Mouse (Mus musculus): Measurements from ENCODE around the gene Nhlh2.

DNA sequence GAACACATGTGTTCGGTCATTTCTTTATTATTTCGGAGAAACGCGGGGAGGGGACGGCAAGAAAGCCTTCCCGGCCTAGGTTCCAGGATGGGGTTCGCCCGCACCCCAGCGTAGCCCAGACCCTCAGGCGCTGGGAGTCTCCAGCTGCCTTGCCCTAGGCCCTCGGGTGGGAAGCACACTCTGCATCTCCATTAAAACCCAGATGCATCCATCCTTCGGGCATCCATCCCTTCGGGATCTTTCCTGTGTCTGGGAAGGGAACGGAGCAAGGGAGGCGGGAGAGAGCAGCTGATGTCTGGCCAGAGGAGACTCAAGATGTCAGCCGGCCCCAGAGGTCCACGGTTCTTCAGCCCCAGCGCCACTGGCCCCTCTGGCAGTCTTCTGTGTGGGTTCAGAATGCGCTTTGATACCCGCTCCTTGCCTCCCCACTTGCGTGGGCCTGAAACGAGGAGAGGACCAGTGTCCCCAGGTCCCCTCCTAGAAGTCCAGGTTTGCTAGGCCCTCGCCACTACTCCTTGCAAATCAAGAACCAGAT lies 2.3 kb downstream of the Nhlh2 start:
- no peak for TF ChIP-seq GATA1 (IDR thresholded peaks at IDR 0.05; ENCODE audit: low read length)
- TF ChIP-seq TAL1 (IDR thresholded peaks at IDR 0.05; ENCODE audit: low read length), result no peak
